Mouse (Mus musculus) frontal cortex, adult (tissue): ENCODE data around the gene Tex10.

Source experiments
- ATAC-seq: cut with Nextera tagmentation; 2 replicates; pipeline ENCODE4 v1.9.2; 2017; ENCODE audit warnings: mild to moderate bottlenecking, moderate library complexity, mixed read lengths; ENCODE audit not compliant: low TSS enrichment

The Tex10 gene

DNA sequence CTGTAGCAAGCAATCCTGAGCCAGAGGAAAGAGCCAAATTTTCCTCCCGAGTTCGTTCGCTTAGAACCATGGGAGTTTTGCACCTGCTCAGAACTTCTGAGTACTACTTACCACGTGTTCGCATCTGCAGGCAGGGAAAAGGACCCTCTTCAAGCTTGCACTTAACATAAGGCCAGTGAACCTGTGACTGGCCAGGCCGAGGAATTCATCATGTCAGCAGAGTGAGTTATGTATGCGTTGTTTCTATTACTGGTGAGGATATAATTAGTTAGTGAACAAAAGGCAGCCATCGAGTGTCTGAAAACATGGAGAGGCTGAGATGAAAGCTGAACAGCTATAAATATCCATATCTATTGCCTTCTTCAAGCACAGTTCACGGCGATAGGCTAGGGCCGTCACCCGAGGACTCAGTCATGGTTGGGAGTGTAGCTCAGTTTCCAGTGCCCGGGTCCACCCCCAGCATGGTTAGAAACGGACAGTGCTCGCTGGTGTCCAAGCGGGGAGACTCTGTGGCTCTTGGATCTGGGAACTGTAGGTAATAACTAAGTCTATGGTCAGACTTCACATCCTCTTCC is 70.1 kb downstream of the Tex10 start:
- no peak for ATAC-seq

DNA sequence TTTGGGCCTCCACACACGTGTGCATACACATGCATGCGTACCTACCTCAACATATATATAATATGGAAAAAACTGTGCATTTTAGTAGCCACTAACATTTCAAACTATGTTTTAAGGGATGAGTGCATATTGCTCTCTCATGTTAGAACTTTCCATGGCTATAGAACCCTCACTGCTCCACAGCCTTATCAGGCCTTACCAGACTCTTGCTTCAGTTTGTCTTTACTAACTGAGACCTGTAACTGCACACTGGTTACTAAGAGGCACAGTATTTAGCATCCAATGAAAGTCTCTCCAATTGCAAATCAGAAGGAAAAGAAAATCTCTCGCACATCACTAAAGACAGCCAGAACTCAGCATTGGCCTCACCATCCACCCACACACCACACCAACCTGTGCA is 76.3 kb downstream of the Tex10 start:
- ATAC-seq: no peak

DNA sequence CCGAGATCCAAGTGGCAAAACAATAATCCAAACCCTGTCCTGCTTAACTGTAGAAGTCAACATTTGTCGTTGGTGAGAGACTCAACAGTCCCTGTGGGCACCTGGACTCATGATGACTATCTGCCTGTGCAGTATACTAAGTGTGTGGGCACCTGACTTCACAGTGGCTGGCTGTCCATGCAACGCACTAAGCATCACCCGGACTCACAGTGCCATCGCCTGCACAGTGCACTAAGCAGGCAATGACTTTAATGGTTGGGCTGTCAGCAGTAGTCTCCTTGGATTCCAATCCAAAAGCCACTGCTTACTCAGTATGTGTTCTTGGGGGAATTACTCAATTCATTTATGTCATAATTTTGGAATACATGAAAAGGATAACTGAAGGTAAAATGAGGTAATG is 90.8 kb downstream of the Tex10 start:
- no peak for ATAC-seq

DNA sequence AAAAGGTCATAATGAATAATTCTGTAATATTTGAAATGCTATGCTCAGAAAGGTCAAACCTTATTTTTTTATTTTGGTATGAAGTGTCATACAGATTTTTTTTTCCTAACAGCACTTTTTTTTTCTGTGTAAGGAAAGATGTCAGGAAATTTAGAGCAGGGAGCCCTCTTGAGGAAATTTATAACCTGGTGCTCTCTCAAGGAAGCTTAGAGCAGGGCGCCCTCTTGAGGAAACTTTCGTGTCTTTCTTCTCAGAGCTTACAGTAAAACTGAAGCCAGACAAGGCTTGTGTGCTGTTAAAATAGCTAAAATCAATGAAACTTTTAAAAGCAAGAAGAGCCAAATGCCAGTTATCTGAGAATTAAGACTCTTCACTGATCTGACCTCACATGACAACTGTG is 92.3 kb downstream of the Tex10 start:
- peak; percentile 98 for ATAC-seq
